Mouse (Mus musculus) intestine, embryonic 16.5 days (tissue): ENCODE measurements around the gene Eif4e1b. TPM values are rescaled to one million over a fixed set of nuclear protein-coding genes. Genes with fewer than 3 reads are reported as not detected.

Experiments used
- ATAC-seq: fragments of 200-750 bp; cut with Nextera tagmentation; 2 replicates; pipeline ENCODE4 v1.8.0; 2017; ENCODE audit warnings: moderate TSS enrichment, moderate library complexity
- H3K27ac ChIP-seq: fragments of 300-500 bp; sonication (generic); 2 replicates; pipeline ENCODE4 v1.5.1; 2014; ENCODE audit warnings: mild to moderate bottlenecking, low read length
- H3K27me3 ChIP-seq: fragments of 300-500 bp; sonication (generic); replicated peaks from 2 replicates; pipeline ENCODE4 v1.6.1; 2014; ENCODE audit warnings: low read length, control low read depth, mixed read lengths; ENCODE audit not compliant: control insufficient read depth, insufficient read depth
- H3K36me3 ChIP-seq: fragments of 300-500 bp; sonication (generic); 2 replicates; pipeline ENCODE4 v1.6.1; 2014; ENCODE audit warnings: low read length, control low read depth; ENCODE audit not compliant: control insufficient read depth, insufficient read depth
- H3K4me1 ChIP-seq: fragments of 300-500 bp; sonication (generic); 2 replicates; pipeline ENCODE4 v1.6.1; 2014; ENCODE audit warnings: low read length, control low read depth, mixed read lengths; ENCODE audit not compliant: control insufficient read depth, insufficient read depth
- H3K4me2 ChIP-seq: fragments of 300-500 bp; sonication (generic); 2 replicates; pipeline ENCODE4 v1.6.1; 2014; ENCODE audit warnings: low read depth, low read length, control low read depth
- H3K4me3 ChIP-seq: fragments of 300-500 bp; sonication (generic); 2 replicates; pipeline ENCODE4 v1.5.1; 2014; ENCODE audit warnings: mild to moderate bottlenecking, low read length
- H3K9ac ChIP-seq: fragments of 300-500 bp; sonication (generic); 2 replicates; pipeline ENCODE4 v1.6.1; 2014; ENCODE audit warnings: low read depth, low read length
- H3K9me3 ChIP-seq: fragments of 300-500 bp; sonication (generic); 2 replicates; pipeline ENCODE4 v1.6.1; 2016; ENCODE audit warnings: low read length, control low read depth; ENCODE audit not compliant: control insufficient read depth
- WGBS: fragments of 180-500 bp; shearing (Covaris S2); extraction: QIAGEN DNeasy Blood & Tissue Kit; methylation state at CpG from one replicate; pipeline ENCODE4 v1.1.7; 2014; 5-methylcytosine and 5-hydroxymethylcytosine counted together
- polyA plus RNA-seq: library from polyadenylated mRNA; unstranded; fragments of >200 nt; fragmentation: Nextera tagmentation; extraction: Ambion mirVana; gene quantifications from 2 replicates; pipeline ENCODE4 v1.2.1, GENCODE M21; 2015

Gene Eif4e1b
- polyA plus RNA-seq, 1 experiment from 2014 or later = not detected

DNA sequence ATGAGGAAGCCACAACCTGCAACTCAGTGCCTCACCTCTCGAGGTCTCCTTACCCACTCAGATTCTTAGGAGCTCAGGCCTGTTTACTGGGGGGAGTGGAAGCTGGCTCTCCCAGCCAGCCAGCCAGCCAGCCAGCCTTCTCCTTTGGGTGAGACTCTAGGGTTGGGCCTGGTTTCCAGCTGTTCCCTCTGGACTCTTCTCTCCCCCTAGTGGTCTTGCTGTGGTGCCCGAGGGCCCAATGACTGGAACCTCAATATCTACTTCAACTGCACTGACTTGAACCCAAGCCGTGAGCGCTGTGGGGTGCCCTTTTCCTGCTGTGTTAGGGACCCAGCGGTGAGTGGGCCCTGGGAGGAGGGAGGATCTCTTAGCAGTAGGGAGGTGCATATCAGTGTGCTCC lies 11.0 kb downstream of the Eif4e1b start:
- no peak for ATAC-seq
- H3K4me3 ChIP-seq = no peak overlapping the region
- 42% methylated on average over 5 of the region's 5 CpGs for WGBS
- H3K4me1 ChIP-seq = peaks cover 6% of the 10 kb centered on the region
- no peaks in the 10 kb centered on the region for H3K9me3 ChIP-seq
- H3K27me3 ChIP-seq = peaks cover 6% of the 10 kb centered on the region; the same call in 1 of the 2 replicates
- H3K9ac ChIP-seq = no peak overlapping the region
- no peak overlapping the region for H3K4me2 ChIP-seq
- no peaks in the 10 kb centered on the region for H3K36me3 ChIP-seq
- H3K27ac ChIP-seq = no peak overlapping the region

DNA sequence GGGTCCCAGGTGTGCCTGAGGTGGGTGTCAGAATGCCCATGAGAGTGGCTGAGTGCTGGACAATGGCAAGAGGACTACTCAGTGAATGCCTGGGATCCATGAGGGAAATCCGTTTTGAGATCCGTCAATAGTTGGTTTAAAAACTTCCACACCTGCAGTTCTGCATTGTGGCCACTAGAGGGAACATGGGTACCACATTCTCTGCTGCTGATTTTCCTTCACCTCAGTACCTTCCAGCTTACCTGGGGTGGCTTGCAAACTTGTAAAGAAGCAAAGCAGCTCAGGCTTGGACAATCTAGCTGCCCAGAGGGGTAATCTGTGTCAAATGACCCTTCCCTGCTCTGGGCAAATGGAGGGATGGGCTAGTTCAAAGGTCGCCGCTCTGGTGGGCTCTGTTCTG lies 13.6 kb downstream of the Eif4e1b start:
- Histone ChIP-seq H3K9me3 (no peaks in the 10 kb centered on the region), H3K36me3 (no peaks in the 10 kb centered on the region), H3K4me3 (no peak overlapping the region), H3K4me1 (no peaks in the 10 kb centered on the region), H3K9ac (no peak overlapping the region), H3K27ac (no peak overlapping the region), H3K4me2 (no peak overlapping the region), H3K27me3 (no peaks in the 10 kb centered on the region)
- 37% methylated on average over 4 of the region's 4 CpGs for WGBS
- ATAC-seq = no peak

GRCm38 (mm10) chr13:54797861-54798643 lies 14.3 kb downstream of the Eif4e1b start:
- Histone ChIP-seq H3K36me3 (no peaks in the 10 kb centered on the region), H3K27ac (no peak overlapping the region), H3K9ac (no peak overlapping the region), H3K4me2 (no peak overlapping the region), H3K4me3 (no peak overlapping the region), H3K9me3 (0 out of 2 replicates have a peak, but pooled peaks cover 3% of the 10 kb centered on the region), H3K27me3 (no peaks in the 10 kb centered on the region), H3K4me1 (no peaks in the 10 kb centered on the region)
- 76% methylated on average over 16 of the region's 16 CpGs for WGBS
- no peak for ATAC-seq

DNA sequence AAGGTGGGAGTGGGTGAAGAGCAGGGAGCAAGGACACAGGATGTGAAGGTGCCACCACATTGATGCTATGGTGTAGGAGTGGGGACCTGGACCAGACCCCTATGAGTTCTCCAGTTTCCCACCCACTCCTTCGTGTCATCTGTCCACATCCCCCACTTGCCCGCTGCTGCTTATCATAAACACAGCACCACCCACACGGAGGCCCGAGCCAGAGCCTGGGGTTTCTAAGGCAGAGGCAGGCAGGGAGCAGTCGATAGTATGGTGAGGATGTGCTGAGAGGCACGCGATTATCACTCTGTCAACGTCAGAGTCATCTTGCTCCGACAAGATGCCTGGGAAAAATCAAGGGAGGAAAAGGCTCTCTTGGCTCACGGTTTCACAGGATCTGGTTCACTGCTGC lies 14.9 kb downstream of the Eif4e1b start:
- Histone ChIP-seq H3K4me2 (no peak overlapping the region), H3K9ac (no peak overlapping the region), H3K4me3 (no peak overlapping the region), H3K4me1 (no peaks in the 10 kb centered on the region), H3K36me3 (no peaks in the 10 kb centered on the region), H3K27ac (no peak overlapping the region), H3K9me3 (0 out of 2 replicates have a peak, but pooled peaks cover 3% of the 10 kb centered on the region), H3K27me3 (no peaks in the 10 kb centered on the region)
- WGBS = 70% methylated on average over 10 of the region's 10 CpGs
- no peak for ATAC-seq

- no peaks in the 10 kb centered on the region for H3K36me3 ChIP-seq
- ATAC-seq = peak; percentile 33; the same call in 1 of the 2 replicates
- peak overlapping the region; percentile 28; the same call in 1 of the 2 replicates for H3K4me2 ChIP-seq
- no peak overlapping the region for H3K9ac ChIP-seq
- WGBS = 15% methylated on average over 9 of the region's 9 CpGs
- H3K27ac ChIP-seq = no peak overlapping the region
- H3K9me3 ChIP-seq = 0 out of 2 replicates have a peak, but pooled peaks cover 3% of the 10 kb centered on the region
- no peak overlapping the region for H3K4me3 ChIP-seq
- no peaks in the 10 kb centered on the region for H3K27me3 ChIP-seq
- no peaks in the 10 kb centered on the region for H3K4me1 ChIP-seq
Measured at GRCm38 (mm10) chr13:54799701-54800100, 15.9 kb downstream of the Eif4e1b start.

- Histone ChIP-seq H3K27ac (no peak overlapping the region), H3K27me3 (no peaks in the 10 kb centered on the region), H3K4me2 (no peak overlapping the region), H3K9me3 (0 out of 2 replicates have a peak, but pooled peaks cover 3% of the 10 kb centered on the region), H3K9ac (no peak overlapping the region), H3K4me1 (no peaks in the 10 kb centered on the region), H3K36me3 (no peaks in the 10 kb centered on the region), H3K4me3 (no peak overlapping the region)
- no peak for ATAC-seq
- WGBS = 48% methylated on average over 4 of the region's 4 CpGs
Measured at GRCm38 (mm10) chr13:54800206-54800605, 16.4 kb downstream of the Eif4e1b start.

- H3K9ac ChIP-seq = no peak overlapping the region
- H3K4me2 ChIP-seq = no peak overlapping the region
- H3K4me3 ChIP-seq = no peak overlapping the region
- no peaks in the 10 kb centered on the region for H3K4me1 ChIP-seq
- peaks cover 3% of the 10 kb centered on the region; the same call in 1 of the 2 replicates for H3K27me3 ChIP-seq
- WGBS = 80% methylated on average over 6 of the region's 6 CpGs
- H3K36me3 ChIP-seq = no peaks in the 10 kb centered on the region
- 0 out of 2 replicates have a peak, but pooled peaks cover 3% of the 10 kb centered on the region for H3K9me3 ChIP-seq
- H3K27ac ChIP-seq = no peak overlapping the region
- no peak for ATAC-seq
Measured at GRCm38 (mm10) chr13:54803010-54803409, 19.2 kb downstream of the Eif4e1b start.

GRCm38 (mm10) chr13:54805134-54805838 lies 21.5 kb downstream of the Eif4e1b start:
- H3K4me3 ChIP-seq = no peak overlapping the region
- H3K4me2 ChIP-seq = no peak overlapping the region
- no peak overlapping the region for H3K27ac ChIP-seq
- no peaks in the 10 kb centered on the region for H3K36me3 ChIP-seq
- 37% methylated on average over 21 of the region's 21 CpGs for WGBS
- no peak overlapping the region for H3K9ac ChIP-seq
- 0 out of 2 replicates have a peak, but pooled peaks cover 3% of the 10 kb centered on the region for H3K9me3 ChIP-seq
- H3K27me3 ChIP-seq = peaks cover 3% of the 10 kb centered on the region; the same call in 1 of the 2 replicates
- ATAC-seq = no peak
- H3K4me1 ChIP-seq = no peaks in the 10 kb centered on the region

GRCm38 (mm10) chr13:54806434-54806976 lies 22.7 kb downstream of the Eif4e1b start:
- no peak overlapping the region for H3K4me3 ChIP-seq
- no peaks in the 10 kb centered on the region for H3K4me1 ChIP-seq
- no peak for ATAC-seq
- WGBS = 42% methylated on average over 13 of the region's 13 CpGs
- H3K9me3 ChIP-seq = 0 out of 2 replicates have a peak, but pooled peaks cover 3% of the 10 kb centered on the region
- H3K36me3 ChIP-seq = no peaks in the 10 kb centered on the region
- no peak overlapping the region for H3K4me2 ChIP-seq
- peaks cover 3% of the 10 kb centered on the region; the same call in 1 of the 2 replicates for H3K27me3 ChIP-seq
- no peak overlapping the region for H3K9ac ChIP-seq
- H3K27ac ChIP-seq = no peak overlapping the region
